Mouse (Mus musculus) midbrain, embryonic 13.5 days (tissue): Measurements from ENCODE around the gene Rasgrf1. TPM values are rescaled to one million over a fixed set of nuclear protein-coding genes. Genes with fewer than 3 reads are reported as not detected.

ENCODE experiments used
- ATAC-seq: fragments of 200-750 bp; cut with Nextera tagmentation; 2 replicates; pipeline ENCODE4 v1.8.0; 2017; ENCODE audit warnings: mild to moderate bottlenecking, moderate TSS enrichment, moderate library complexity
- H3K27ac ChIP-seq: fragments of 300-500 bp; sonication (generic); 2 replicates; pipeline ENCODE4 v1.5.1; 2015; ENCODE audit warnings: inconsistent platforms, mild to moderate bottlenecking, moderate library complexity
- H3K27me3 ChIP-seq: fragments of 300-500 bp; sonication (generic); 2 replicates; pipeline ENCODE4 v1.6.1; 2015; ENCODE audit warnings: mild to moderate bottlenecking, inconsistent platforms
- H3K36me3 ChIP-seq: fragments of 300-500 bp; sonication (generic); 2 replicates; pipeline ENCODE4 v1.6.1; 2015; ENCODE audit warnings: mild to moderate bottlenecking, inconsistent platforms
- H3K4me1 ChIP-seq: fragments of 300-500 bp; sonication (generic); replicated peaks from 2 replicates; pipeline ENCODE4 v1.6.1; 2015; ENCODE audit warnings: inconsistent platforms
- H3K4me2 ChIP-seq: fragments of 300-500 bp; sonication (generic); replicated peaks from 2 replicates; pipeline ENCODE4 v1.6.1; 2015; ENCODE audit warnings: moderate library complexity, mild to moderate bottlenecking, inconsistent platforms
- H3K4me3 ChIP-seq: fragments of 300-500 bp; sonication (generic); replicated peaks from 2 replicates; pipeline ENCODE4 v1.5.1; 2015; ENCODE audit warnings: mild to moderate bottlenecking, inconsistent platforms
- H3K9ac ChIP-seq: fragments of 300-500 bp; sonication (generic); replicated peaks from 2 replicates; pipeline ENCODE4 v1.6.1; 2015; ENCODE audit warnings: mild to moderate bottlenecking, inconsistent platforms
- H3K9me3 ChIP-seq: fragments of 300-500 bp; sonication (generic); 2 replicates; pipeline ENCODE4 v1.6.1; 2016; ENCODE audit warnings: mild to moderate bottlenecking, inconsistent platforms
- WGBS: fragments of 180-500 bp; shearing (Covaris S2); methylation state at CpG from one replicate; pipeline ENCODE4 v1.1.7; 2015; 5-methylcytosine and 5-hydroxymethylcytosine counted together
- polyA plus RNA-seq: library from polyadenylated mRNA; unstranded; fragments of >200 nt; fragmentation: Nextera tagmentation; extraction: Ambion mirVana; gene quantifications from 2 replicates; pipeline ENCODE4 v1.2.1, GENCODE M21; 2015

The Rasgrf1 gene
- polyA plus RNA-seq, 1 experiment from 2014 or later, result 1.3 TPM

GRCm38 (mm10) chr9:89946830-89947229, 37.1 kb downstream of the Rasgrf1 start:
- Histone ChIP-seq H3K4me2 (no peak overlapping the region), H3K4me1 (no peaks in the 10 kb centered on the region), H3K36me3 (no peaks in the 10 kb centered on the region), H3K4me3 (no peak overlapping the region), H3K27me3 (no peaks in the 10 kb centered on the region), H3K9ac (no peak overlapping the region), H3K9me3 (no peaks in the 10 kb centered on the region), H3K27ac (no peak overlapping the region)
- ATAC-seq, result no peak
- 92% methylated on average over 9 of the region's 9 CpGs for WGBS

GRCm38 (mm10) chr9:89948602-89949001, 38.9 kb downstream of the Rasgrf1 start:
- no peak for ATAC-seq
- H3K27ac ChIP-seq, result no peak overlapping the region
- WGBS, result 71% methylated on average over 5 of the region's 5 CpGs

GRCm38 (mm10) chr9:89953596-89954215, 44.0 kb downstream of the Rasgrf1 start:
- Histone ChIP-seq H3K9me3 (no peaks in the 10 kb centered on the region), H3K4me1 (no peaks in the 10 kb centered on the region), H3K36me3 (no peaks in the 10 kb centered on the region), H3K27ac (no peak overlapping the region), H3K27me3 (no peaks in the 10 kb centered on the region), H3K4me2 (no peak overlapping the region), H3K9ac (no peak overlapping the region), H3K4me3 (no peak overlapping the region)
- ATAC-seq, result no peak
- 94% methylated on average over 22 of the region's 22 CpGs for WGBS

More at GRCm38 (mm10) chr9:89948602-89949001, 38.9 kb downstream of the Rasgrf1 start:
- no peak overlapping the region for H3K9ac ChIP-seq
- no peaks in the 10 kb centered on the region for H3K27me3 ChIP-seq
- no peak overlapping the region for H3K4me2 ChIP-seq
- H3K4me3 ChIP-seq, result no peak overlapping the region
- H3K4me1 ChIP-seq, result no peaks in the 10 kb centered on the region
- no peaks in the 10 kb centered on the region for H3K9me3 ChIP-seq
- no peaks in the 10 kb centered on the region for H3K36me3 ChIP-seq

GRCm38 (mm10) chr9:89954860-89955479, 45.3 kb downstream of the Rasgrf1 start:
- Histone ChIP-seq H3K9ac (no peak overlapping the region), H3K9me3 (no peaks in the 10 kb centered on the region), H3K27ac (no peak overlapping the region), H3K4me3 (no peak overlapping the region), H3K4me1 (no peaks in the 10 kb centered on the region), H3K27me3 (no peaks in the 10 kb centered on the region), H3K36me3 (no peaks in the 10 kb centered on the region), H3K4me2 (no peak overlapping the region)
- WGBS, result 75% methylated on average over 8 of the region's 8 CpGs
- no peak for ATAC-seq

GRCm38 (mm10) chr9:89958959-89959358, 49.3 kb downstream of the Rasgrf1 start:
- 83% methylated on average over 2 of the region's 2 CpGs for WGBS
- H3K36me3 ChIP-seq, result no peaks in the 10 kb centered on the region
- H3K4me1 ChIP-seq, result no peaks in the 10 kb centered on the region
- no peaks in the 10 kb centered on the region for H3K9me3 ChIP-seq
- H3K27ac ChIP-seq, result no peak overlapping the region
- no peak for ATAC-seq
- no peak overlapping the region for H3K4me3 ChIP-seq
- H3K27me3 ChIP-seq, result no peaks in the 10 kb centered on the region
- no peak overlapping the region for H3K9ac ChIP-seq
- no peak overlapping the region for H3K4me2 ChIP-seq

- no peaks in the 10 kb centered on the region for H3K9me3 ChIP-seq
- no peaks in the 10 kb centered on the region for H3K27me3 ChIP-seq
- H3K4me1 ChIP-seq, result no peaks in the 10 kb centered on the region
- H3K27ac ChIP-seq, result no peak overlapping the region
- no peak overlapping the region for H3K4me3 ChIP-seq
- no peak for ATAC-seq
- 83% methylated on average over 4 of the region's 4 CpGs for WGBS
- no peaks in the 10 kb centered on the region for H3K36me3 ChIP-seq
- H3K9ac ChIP-seq, result no peak overlapping the region
- H3K4me2 ChIP-seq, result no peak overlapping the region
Measured at GRCm38 (mm10) chr9:89964091-89964490, 54.4 kb downstream of the Rasgrf1 start.

GRCm38 (mm10) chr9:89967716-89968115, 58.0 kb downstream of the Rasgrf1 start:
- Histone ChIP-seq H3K4me2 (no peak overlapping the region), H3K27me3 (no peaks in the 10 kb centered on the region), H3K4me1 (no peaks in the 10 kb centered on the region), H3K27ac (no peak overlapping the region), H3K9me3 (no peaks in the 10 kb centered on the region), H3K4me3 (no peak overlapping the region), H3K9ac (no peak overlapping the region), H3K36me3 (no peaks in the 10 kb centered on the region)
- no peak for ATAC-seq
- 79% methylated on average over 4 of the region's 4 CpGs for WGBS

GRCm38 (mm10) chr9:89968836-89969450, 59.2 kb downstream of the Rasgrf1 start:
- no peaks in the 10 kb centered on the region for H3K9me3 ChIP-seq
- 82% methylated on average over 6 of the region's 6 CpGs for WGBS
- no peak overlapping the region for H3K27ac ChIP-seq

GRCm38 (mm10) chr9:89970271-89970670, 60.6 kb downstream of the Rasgrf1 start:
- Histone ChIP-seq H3K4me3 (no peak overlapping the region), H3K4me1 (no peaks in the 10 kb centered on the region), H3K9me3 (no peaks in the 10 kb centered on the region), H3K9ac (no peak overlapping the region), H3K27me3 (no peaks in the 10 kb centered on the region), H3K36me3 (no peaks in the 10 kb centered on the region), H3K4me2 (no peak overlapping the region), H3K27ac (no peak overlapping the region)
- ATAC-seq, result no peak
- 93% methylated on average over 10 of the region's 10 CpGs for WGBS

More at GRCm38 (mm10) chr9:89968836-89969450, 59.2 kb downstream of the Rasgrf1 start:
- no peak for ATAC-seq
- H3K27me3 ChIP-seq, result no peaks in the 10 kb centered on the region
- H3K9ac ChIP-seq, result no peak overlapping the region
- H3K4me1 ChIP-seq, result no peaks in the 10 kb centered on the region
- no peak overlapping the region for H3K4me2 ChIP-seq
- H3K36me3 ChIP-seq, result no peaks in the 10 kb centered on the region
- no peak overlapping the region for H3K4me3 ChIP-seq

GRCm38 (mm10) chr9:89970886-89971486, 61.3 kb downstream of the Rasgrf1 start:
- WGBS, result 86% methylated on average over 11 of the region's 11 CpGs

GRCm38 (mm10) chr9:89972321-89972720, 62.6 kb downstream of the Rasgrf1 start:
- no peaks in the 10 kb centered on the region for H3K36me3 ChIP-seq
- ATAC-seq, result no peak
- no peaks in the 10 kb centered on the region for H3K27me3 ChIP-seq

More at GRCm38 (mm10) chr9:89970886-89971486, 61.3 kb downstream of the Rasgrf1 start:
- ATAC-seq, result no peak
- Histone ChIP-seq H3K27ac (no peak overlapping the region), H3K9ac (no peak overlapping the region), H3K4me2 (no peak overlapping the region), H3K36me3 (no peaks in the 10 kb centered on the region), H3K4me1 (no peaks in the 10 kb centered on the region), H3K4me3 (no peak overlapping the region), H3K9me3 (no peaks in the 10 kb centered on the region), H3K27me3 (no peaks in the 10 kb centered on the region)

GRCm38 (mm10) chr9:89973856-89974255, 64.1 kb downstream of the Rasgrf1 start:
- ATAC-seq, result no peak
- H3K27me3 ChIP-seq, result no peaks in the 10 kb centered on the region
- H3K36me3 ChIP-seq, result no peaks in the 10 kb centered on the region
- no peaks in the 10 kb centered on the region for H3K4me1 ChIP-seq
- no peak overlapping the region for H3K9ac ChIP-seq
- no peak overlapping the region for H3K4me2 ChIP-seq
- WGBS, result 32% methylated on average over 5 of the region's 5 CpGs
- no peaks in the 10 kb centered on the region for H3K9me3 ChIP-seq
- H3K27ac ChIP-seq, result no peak overlapping the region
- no peak overlapping the region for H3K4me3 ChIP-seq

More at GRCm38 (mm10) chr9:89972321-89972720, 62.6 kb downstream of the Rasgrf1 start:
- no peak overlapping the region for H3K9ac ChIP-seq
- 55% methylated on average over 3 of the region's 3 CpGs for WGBS
- no peak overlapping the region for H3K4me2 ChIP-seq
- H3K4me1 ChIP-seq, result no peaks in the 10 kb centered on the region
- H3K4me3 ChIP-seq, result no peak overlapping the region
- no peaks in the 10 kb centered on the region for H3K9me3 ChIP-seq
- H3K27ac ChIP-seq, result no peak overlapping the region
